Mouse (Mus musculus) lung, postnatal 36 days (tissue): ENCODE measurements around the gene Men1.
"Not testable (repeated sequence)": the region's sequence is repeated elsewhere in the genome, so short reads cannot be mapped to it uniquely, and the experiment has no call there.

ENCODE experiments used
- DNase-seq: peaks from one replicate; pipeline ENCODE4 v3.0.0; 2022; ENCODE audit warnings: mixed read lengths

Gene Men1

GRCm38 (mm10) chr19:6305517-6306115, 29.2 kb upstream of the Men1 start:
- DNase-seq: no peak

GRCm38 (mm10) chr19:6306137-6306551, 28.6 kb upstream of the Men1 start, which contains the start of gene Cdc42bpg:
Gene Cdc42bpg (plus strand): TSS chr19:6306456.
- DNase-seq: peak; percentile 95

GRCm38 (mm10) chr19:6306586-6306985, 28.2 kb upstream of the Men1 start:
- peak; percentile 88 for DNase-seq

- DNase-seq: peak; percentile 79
Measured at GRCm38 (mm10) chr19:6307733-6308531, 26.8 kb upstream of the Men1 start.

- no peak for DNase-seq
Measured at GRCm38 (mm10) chr19:6310181-6310580, 24.6 kb upstream of the Men1 start.

GRCm38 (mm10) chr19:6311783-6312182, 23.0 kb upstream of the Men1 start:
- not testable (repeated sequence) for DNase-seq

GRCm38 (mm10) chr19:6313796-6314195, 21.0 kb upstream of the Men1 start:
- no peak for DNase-seq

- DNase-seq: no peak
Measured at GRCm38 (mm10) chr19:6314513-6314912, 20.3 kb upstream of the Men1 start.

GRCm38 (mm10) chr19:6315573-6315972, 19.2 kb upstream of the Men1 start:
- no peak for DNase-seq

- no peak for DNase-seq
Measured at GRCm38 (mm10) chr19:6318145-6318544, 16.6 kb upstream of the Men1 start.

GRCm38 (mm10) chr19:6321358-6321757, 13.4 kb upstream of the Men1 start:
- DNase-seq: no peak

GRCm38 (mm10) chr19:6321786-6322621, 12.8 kb upstream of the Men1 start:
- DNase-seq: peak; percentile 63

- no peak for DNase-seq
Measured at GRCm38 (mm10) chr19:6324751-6325150, 10.0 kb upstream of the Men1 start.

- no peak for DNase-seq
Measured at GRCm38 (mm10) chr19:6331178-6331577, 3.6 kb upstream of the Men1 start.

GRCm38 (mm10) chr19:6331719-6332516, 2.9 kb upstream of the Men1 start:
- DNase-seq: peak; percentile 62

- DNase-seq: no peak
Measured at GRCm38 (mm10) chr19:6333761-6334595, 801 bp upstream of the Men1 start.

GRCm38 (mm10) chr19:6335458-6335827, 664 bp downstream of the Men1 start:
- DNase-seq: peak; percentile 26

- no peak for DNase-seq
Measured at GRCm38 (mm10) chr19:6336920-6337319, 2.1 kb downstream of the Men1 start.

- DNase-seq: no peak
Measured at GRCm38 (mm10) chr19:6338171-6338570, 3.4 kb downstream of the Men1 start.

GRCm38 (mm10) chr19:6338716-6339115, 3.9 kb downstream of the Men1 start:
- peak; percentile 27 for DNase-seq

- DNase-seq: no peak
Measured at GRCm38 (mm10) chr19:6339191-6339590, 4.4 kb downstream of the Men1 start.
